Mouse (Mus musculus) urinary bladder, postnatal 25 days (tissue): ENCODE measurements around the gene Arhgap15.
"Not testable (repeated sequence)": the region's sequence is repeated elsewhere in the genome, so short reads cannot be mapped to it uniquely, and the experiment has no call there.

ENCODE experiments used
- DNase-seq: peaks from one replicate; pipeline ENCODE4 v3.0.0; 2022; ENCODE audit warnings: low spot score

Gene Arhgap15

GRCm38 (mm10) chr2:43748287-43748983 is at the start of gene Arhgap15:
TSS of gene Arhgap15 (plus strand) at chr2:43748824.
- DNase-seq = no peak

GRCm38 (mm10) chr2:43712611-43713138 is 35.9 kb upstream of the Arhgap15 start:
- DNase-seq = no peak

GRCm38 (mm10) chr2:43722446-43723103 is 26.0 kb upstream of the Arhgap15 start:
- peak; percentile 57 for DNase-seq

GRCm38 (mm10) chr2:43723104-43723541 is 25.5 kb upstream of the Arhgap15 start:
- DNase-seq = no peak

- DNase-seq = no peak
These were observed 21.4 kb upstream of the Arhgap15 start for GRCm38 (mm10) chr2:43727181-43727580.

GRCm38 (mm10) chr2:43727693-43728092 is 20.9 kb upstream of the Arhgap15 start:
- no peak for DNase-seq

GRCm38 (mm10) chr2:43728831-43729230 is 19.8 kb upstream of the Arhgap15 start:
- DNase-seq = no peak

GRCm38 (mm10) chr2:43732396-43732795 is 16.2 kb upstream of the Arhgap15 start:
- no peak for DNase-seq

- not testable (repeated sequence) for DNase-seq
These were observed 13.6 kb upstream of the Arhgap15 start for GRCm38 (mm10) chr2:43735071-43735470.

GRCm38 (mm10) chr2:43737546-43737945 is 11.1 kb upstream of the Arhgap15 start:
- DNase-seq = no peak

GRCm38 (mm10) chr2:43738562-43739112 is 10.0 kb upstream of the Arhgap15 start:
- DNase-seq = no peak

GRCm38 (mm10) chr2:43739190-43739818 is 9.3 kb upstream of the Arhgap15 start:
- no peak for DNase-seq

GRCm38 (mm10) chr2:43749321-43749720 is 697 bp downstream of the Arhgap15 start:
- no peak for DNase-seq

GRCm38 (mm10) chr2:43755899-43756298 is 7.3 kb downstream of the Arhgap15 start:
- no peak for DNase-seq

GRCm38 (mm10) chr2:43756626-43757025 is 8.0 kb downstream of the Arhgap15 start:
- no peak for DNase-seq

GRCm38 (mm10) chr2:43761735-43762134 is 13.1 kb downstream of the Arhgap15 start:
- DNase-seq = no peak

GRCm38 (mm10) chr2:43763279-43763678 is 14.7 kb downstream of the Arhgap15 start:
- DNase-seq = no peak

- DNase-seq = no peak
These were observed 15.8 kb downstream of the Arhgap15 start for GRCm38 (mm10) chr2:43764456-43764855.

GRCm38 (mm10) chr2:43766200-43766599 is 17.6 kb downstream of the Arhgap15 start:
- DNase-seq = no peak

- no peak for DNase-seq
These were observed 21.4 kb downstream of the Arhgap15 start for GRCm38 (mm10) chr2:43769850-43770570.

- no peak for DNase-seq
These were observed 24.0 kb downstream of the Arhgap15 start for GRCm38 (mm10) chr2:43772640-43773039.

GRCm38 (mm10) chr2:43782157-43782556 is 33.5 kb downstream of the Arhgap15 start:
- no peak for DNase-seq
